Mouse (Mus musculus): ENCODE results near the gene Atp6ap1.

DNA sequence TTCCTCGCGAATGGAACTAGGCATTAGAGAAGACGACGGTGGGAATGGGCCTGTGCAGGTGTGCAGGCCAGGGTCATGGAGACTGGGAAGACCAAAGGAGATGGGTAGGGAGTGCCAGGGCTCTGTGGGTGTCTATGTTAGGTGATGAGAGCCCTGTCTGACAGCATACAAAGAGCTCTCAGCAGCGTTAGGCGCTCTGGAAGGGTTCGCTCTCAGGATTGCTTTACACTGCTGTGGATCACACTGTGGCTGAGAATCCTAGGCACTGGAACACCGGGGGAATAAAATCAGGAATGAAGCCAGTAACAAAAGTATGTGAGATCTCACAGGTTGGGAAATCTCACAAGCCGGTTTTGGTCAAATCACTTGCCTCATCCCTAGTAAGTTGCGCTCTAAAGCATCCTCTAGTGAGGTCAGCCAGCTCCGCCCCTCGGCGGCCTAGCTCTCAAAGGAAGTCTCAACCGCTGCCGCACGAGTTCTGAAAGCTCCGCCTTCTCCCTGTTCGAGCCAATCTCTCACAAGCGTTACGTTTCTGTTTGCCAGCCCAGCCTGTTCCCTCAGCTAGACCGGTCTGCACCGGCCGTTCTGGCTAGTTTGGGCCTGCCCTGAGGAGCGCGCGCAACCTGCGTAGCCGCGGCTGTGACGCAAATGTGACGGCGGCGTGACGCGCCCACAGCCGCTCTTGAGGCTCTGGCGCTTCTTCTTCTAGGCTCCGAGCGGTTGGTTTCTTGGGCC, 42.6 kb upstream of the Atp6ap1 start, which contains the start of gene Emd:
- TF ChIP-seq CTCF (IDR thresholded peaks at IDR 0.05; ENCODE audit: extremely low read depth, insufficient read length, insufficient replicate concordance, low read depth, low read length) (no peak), POLR2A (IDR thresholded peaks at IDR 0.05; ENCODE audit: low read depth, low read length) (peak; percentile 38; the same call in 1 of the 2 replicates)

Measured in small intestine, adult 2 months (tissue).